Mouse (Mus musculus) bone marrow macrophage, adult 2 months (primary cell): ENCODE measurements at regions not wholly inside any gene's neighbourhood (a gene's known extent, or its start where the extent isn't known, plus 50 kb on each side); places are given as distances from the start of the nearest gene placed in this dataset.

Source experiments
- CTCF ChIP-seq: IDR thresholded peaks from 2 replicates; pipeline ENCODE4 v1.5.1; 2012; ENCODE audit warnings: low read depth, mild to moderate bottlenecking, low read length, moderate library complexity
- POLR2A ChIP-seq: IDR thresholded peaks from 2 replicates; pipeline ENCODE4 v1.6.1; 2012; ENCODE audit warnings: mild to moderate bottlenecking, low read depth, low read length, borderline replicate concordance

GRCm38 (mm10) chr11:114258218-114258617, 191.4 kb upstream of the Sdk2 start:
- no peak for TF ChIP-seq CTCF
- no peak for TF ChIP-seq POLR2A
